Mouse (Mus musculus): ENCODE results near the gene Adgre5.

Adgre5 gene

GRCm38 (mm10) chr8:83721405-83722025 lies 19.6 kb downstream of the Adgre5 start:
- DNase-seq, result peak; percentile 90

- DNase-seq, result no peak
Observed at GRCm38 (mm10) chr8:83719693-83720092, 21.4 kb downstream of the Adgre5 start.

- DNase-seq, result no peak
Observed at GRCm38 (mm10) chr8:83719048-83719447, 22.1 kb downstream of the Adgre5 start.

- DNase-seq, result no peak
Observed at GRCm38 (mm10) chr8:83716563-83716962, 24.6 kb downstream of the Adgre5 start.

- no peak for DNase-seq
Observed at GRCm38 (mm10) chr8:83715771-83716170, 25.4 kb downstream of the Adgre5 start.

GRCm38 (mm10) chr8:83715031-83715690 lies 26.0 kb downstream of the Adgre5 start, which contains the start of gene Ddx39:
Gene Ddx39 (plus strand): TSS chr8:83715177.
- peak; percentile 100 for DNase-seq

GRCm38 (mm10) chr8:83714676-83715030 lies 26.5 kb downstream of the Adgre5 start:
- no peak for DNase-seq

- DNase-seq, result no peak
Observed at GRCm38 (mm10) chr8:83707554-83707953, 33.6 kb downstream of the Adgre5 start.

GRCm38 (mm10) chr8:83706411-83706810 lies 34.7 kb downstream of the Adgre5 start:
- DNase-seq, result no peak

GRCm38 (mm10) chr8:83703426-83703825 lies 37.7 kb downstream of the Adgre5 start:
- no peak for DNase-seq

- DNase-seq, result no peak
Observed at GRCm38 (mm10) chr8:83700423-83701085, 40.6 kb downstream of the Adgre5 start.

GRCm38 (mm10) chr8:83699566-83699965 lies 41.6 kb downstream of the Adgre5 start:
- DNase-seq, result peak; percentile 41

- DNase-seq, result peak; percentile 79
Observed at GRCm38 (mm10) chr8:83698661-83699453, 42.3 kb downstream of the Adgre5 start, which contains the start of gene Pkn1. Gene Pkn1 (minus strand): TSS chr8:83699179.

- DNase-seq, result peak; percentile 82
Observed at GRCm38 (mm10) chr8:83698291-83698660, 42.9 kb downstream of the Adgre5 start.

- peak; percentile 90 for DNase-seq
Observed at GRCm38 (mm10) chr8:83697374-83698220, 43.5 kb downstream of the Adgre5 start.

- peak; percentile 63 for DNase-seq
Observed at GRCm38 (mm10) chr8:83695351-83696106, 45.6 kb downstream of the Adgre5 start.

GRCm38 (mm10) chr8:83694369-83695160 lies 46.6 kb downstream of the Adgre5 start:
- no peak for DNase-seq

- DNase-seq, result peak; percentile 63
Observed at GRCm38 (mm10) chr8:83693609-83694236, 47.4 kb downstream of the Adgre5 start.

GRCm38 (mm10) chr8:83689264-83689663 lies 51.9 kb downstream of the Adgre5 start:
- DNase-seq, result no peak

- no peak for DNase-seq
Observed at GRCm38 (mm10) chr8:83684517-83684916, 56.6 kb downstream of the Adgre5 start.
